Mouse (Mus musculus): ENCODE data around the gene Acd. TPM values are rescaled to one million over a fixed set of nuclear protein-coding genes. Genes with fewer than 3 reads are reported as not detected.

The Acd gene
- total RNA-seq, 2 experiments from 2014 or later = 12.9 to 15.2 TPM

Other genes starting within 250 kb of the Acd start
- gene Tppp3, start 229.6 kb downstream of the Acd start, total RNA-seq (2021) = 100 to 1,000 TPM; 260 to 285 TPM
- 10 to 100 TPM; 10.9 to 15.9 TPM for gene Zdhhc1, start 204.2 kb downstream of the Acd start, total RNA-seq (2021)
- gene Hsd11b2, start 182.3 kb downstream of the Acd start, total RNA-seq (2021) = 1 to 10 TPM; 4.4 to 4.5 TPM
- 10 to 100 TPM; 49.3 to 54.2 TPM for gene Atp6v0d1, start 135.1 kb downstream of the Acd start, total RNA-seq (2021)
- 10 to 100 TPM; 20.7 to 26.9 TPM for gene Ripor1, start 95.8 kb downstream of the Acd start, total RNA-seq (2021)
- 10 to 100 TPM; 43.7 to 46.7 TPM for gene Ctcf, start 64.5 kb downstream of the Acd start, total RNA-seq (2021)
- gene Agrp, start 63.7 kb downstream of the Acd start, total RNA-seq (2021) = under 1 TPM; 0.84 to 0.85 TPM
- gene Carmil2, start 14.8 kb downstream of the Acd start, total RNA-seq (2021) = under 1 TPM; 0.28 to 0.38 TPM
- 1 to 10 TPM; 6.0 to 7.8 TPM for gene Pard6a, start within 50 bp of the Acd start, total RNA-seq (2021)
- not detected for gene 4933405L10Rik, start 6.6 kb upstream of the Acd start, total RNA-seq (2021)
- gene Enkd1, start 7.1 kb upstream of the Acd start, total RNA-seq (2021) = 1 to 10 TPM; 2.0 to 3.7 TPM
- 1 to 10 TPM; 6.5 to 7.6 TPM for gene Gfod2, start 57.6 kb upstream of the Acd start, total RNA-seq (2021)
- gene Ranbp10, start 126.2 kb upstream of the Acd start, total RNA-seq (2021) = 10 to 100 TPM; 19.9 to 25.2 TPM
- not detected for gene Tsnaxip1, start 126.6 kb upstream of the Acd start, total RNA-seq (2021)
- gene Cenpt, start 152.2 kb upstream of the Acd start, total RNA-seq (2021) = 1 to 10 TPM; 5.2 to 7.0 TPM
- gene Thap11, start 154.0 kb upstream of the Acd start, total RNA-seq (2021) = 10 to 100 TPM; 24.2 to 26.9 TPM
- 10 to 100 TPM; 65.5 to 80.5 TPM for gene Nutf2, start 159.5 kb upstream of the Acd start, total RNA-seq (2021)
- 10 to 100 TPM; 24.6 to 30.3 TPM for gene Edc4, start 179.8 kb upstream of the Acd start, total RNA-seq (2021)
- gene Nrn1l, start 192.5 kb upstream of the Acd start, total RNA-seq (2021) = under 1 TPM in 1 of 2 experiments, not detected in 1; 0.56 TPM
- 10 to 100 TPM; 15.2 to 17.5 TPM for gene Pskh1, start 199.3 kb upstream of the Acd start, total RNA-seq (2021)
- under 1 TPM in 1 of 2 experiments, not detected in 1; 0.47 TPM for gene Ctrl, start 232.8 kb upstream of the Acd start, total RNA-seq (2021)
- gene Psmb10, start 237.3 kb upstream of the Acd start, total RNA-seq (2021) = 10 to 100 TPM; 22.9 to 26.3 TPM
- gene Lcat, start 242.3 kb upstream of the Acd start, total RNA-seq (2021) = 1 to 10 TPM in 1 of 2 experiments, under 1 TPM in 1; 0.23 to 1.2 TPM

Measured in gastrocnemius, postnatal 10 days (tissue).